Mouse (Mus musculus): ENCODE data around the gene Ano2.

DNA sequence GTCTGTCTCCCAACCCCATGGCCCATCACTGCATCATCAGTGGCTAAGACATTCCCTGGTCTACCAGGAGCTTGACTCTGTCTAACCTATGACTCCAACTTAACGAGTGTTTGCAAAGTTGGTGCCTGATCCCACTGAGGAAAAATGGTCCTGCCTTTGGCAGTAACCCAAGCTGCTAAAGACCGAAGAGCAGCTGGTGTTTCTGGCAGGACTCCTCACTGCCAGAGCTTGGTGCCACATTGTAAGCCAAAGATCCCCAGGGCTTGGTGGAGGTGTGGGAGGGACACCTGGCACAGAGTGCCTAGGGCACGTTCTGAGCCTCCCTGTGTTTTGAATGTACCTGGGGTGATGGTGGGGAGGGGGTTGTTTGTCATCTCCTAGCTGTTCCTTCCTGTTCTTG lies 232.5 kb downstream of the Ano2 start:
- no peak for TF ChIP-seq CTCF (IDR thresholded peaks at IDR 0.05; ENCODE audit: extremely low read depth, insufficient read length, insufficient replicate concordance, low read depth, low read length)
- no peak for TF ChIP-seq POLR2A (IDR thresholded peaks at IDR 0.05; ENCODE audit: low read depth, low read length)
